Comparison of ENCODE assay signal across 9 mouse cellular contexts in genomic region chr8:10991323-10991722, GRCm38 (mm10). TPM values are rescaled to one million over a fixed set of nuclear protein-coding genes. Genes with fewer than 3 reads are reported as not detected.
DNase-seq lines count a peak whose midpoint lies in the region; ATAC-seq and TF ChIP-seq lines count a peak whose summit lies in the region.
"Had no signal": no experiment of that assay in that cellular context is flagged by ENCODE, and none has a peak within 500 bp of the region (broad histone marks: within the 10 kb centered on the region; RNA-seq: fewer than 3 reads in every experiment).

No protein-coding gene starts in this region.

- no peaks in the 10 kb centered on the region for H3K27me3 ChIP-seq in heart, embryonic 13.5 days (replicated peaks)
- no peaks in the 10 kb centered on the region for H3K27me3 ChIP-seq in embryonic facial prominence, embryonic 14.5 days (replicated peaks; ENCODE audit: control insufficient read depth, insufficient read depth, low read length)
- H3K27me3 ChIP-seq in hindbrain, postnatal 0 days (ENCODE audit: insufficient read depth, low read length) = no peaks in the 10 kb centered on the region
- H3K27me3 ChIP-seq in midbrain, embryonic 12.5 days = no peaks in the 10 kb centered on the region

- no peak for ATAC-seq in heart, embryonic 13.5 days (ENCODE audit: extremely low read depth, insufficient number of reproducible peaks, low FRiP score, low TSS enrichment)
- ATAC-seq in embryonic facial prominence, embryonic 14.5 days (ENCODE audit: low read depth) = no peak
- no peak for ATAC-seq in hindbrain, postnatal 0 days
- peak; percentile 24; the same call in 1 of the 2 replicates for ATAC-seq in midbrain, embryonic 12.5 days (ENCODE audit: low FRiP score, low read depth)
- no peak for ATAC-seq in monocyte, adult 5-6 weeks (replicated peaks; ENCODE audit: insufficient number of reproducible peaks, low FRiP score, low TSS enrichment, poor library complexity, severe bottlenecking)

- 79% methylated on average over 2 of the region's 2 CpGs for WGBS in heart, embryonic 13.5 days
- 65% methylated on average over 2 of the region's 2 CpGs for WGBS in embryonic facial prominence, embryonic 14.5 days
- 63% methylated on average over 2 of the region's 2 CpGs for WGBS in hindbrain, postnatal 0 days
- 34% methylated on average over 2 of the region's 2 CpGs for WGBS in midbrain, embryonic 12.5 days

- 0 out of 2 replicates have a peak overlapping the region, but pooled peaks have one; percentile 12 for H3K4me3 ChIP-seq in heart, embryonic 13.5 days
- H3K4me3 ChIP-seq in embryonic facial prominence, embryonic 14.5 days (ENCODE audit: low read depth, low read length) = no peak overlapping the region
- no peak overlapping the region for H3K4me3 ChIP-seq in hindbrain, postnatal 0 days (ENCODE audit: low read length)
- no peak overlapping the region for H3K4me3 ChIP-seq in midbrain, embryonic 12.5 days

- TF ChIP-seq CTCF in hindbrain, postnatal 0 days (IDR thresholded peaks at IDR 0.05; ENCODE audit: low read depth) = no peak

- peaks cover 23% of the 10 kb centered on the region for H3K36me3 ChIP-seq in heart, embryonic 13.5 days
- peaks cover 14% of the 10 kb centered on the region for H3K36me3 ChIP-seq in embryonic facial prominence, embryonic 14.5 days (ENCODE audit: control insufficient read depth, insufficient read depth, low read length)
- peaks cover 4% of the 10 kb centered on the region for H3K36me3 ChIP-seq in hindbrain, postnatal 0 days (ENCODE audit: insufficient read depth, low read length)
- H3K36me3 ChIP-seq in midbrain, embryonic 12.5 days = peaks cover 20% of the 10 kb centered on the region

- peaks cover 87% of the 10 kb centered on the region for H3K4me1 ChIP-seq in heart, embryonic 13.5 days
- H3K4me1 ChIP-seq in embryonic facial prominence, embryonic 14.5 days (ENCODE audit: control insufficient read depth, insufficient read depth, low read length) = peaks cover 17% of the 10 kb centered on the region
- peaks cover 12% of the 10 kb centered on the region for H3K4me1 ChIP-seq in hindbrain, postnatal 0 days (ENCODE audit: insufficient read depth, low read length)
- peaks cover 41% of the 10 kb centered on the region for H3K4me1 ChIP-seq in midbrain, embryonic 12.5 days

- H3K27ac ChIP-seq in heart, embryonic 13.5 days (replicated peaks) = peak overlapping the region; percentile 21; the same call in 1 of the 2 replicates
- H3K27ac ChIP-seq in embryonic facial prominence, embryonic 14.5 days (replicated peaks; ENCODE audit: low read depth, low read length) = peak overlapping the region; percentile 7; the same call in 1 of the 2 replicates
- H3K27ac ChIP-seq in hindbrain, postnatal 0 days = peak overlapping the region; percentile 51; the same call in 1 of the 2 replicates
- peak overlapping the region; percentile 64 for H3K27ac ChIP-seq in midbrain, embryonic 12.5 days (replicated peaks)

- peak overlapping the region; percentile 27 for H3K4me2 ChIP-seq in heart, embryonic 13.5 days
- no peak overlapping the region for H3K4me2 ChIP-seq in embryonic facial prominence, embryonic 14.5 days (ENCODE audit: low read depth, low read length)
- H3K4me2 ChIP-seq in hindbrain, postnatal 0 days (ENCODE audit: low read depth, low read length) = no peak overlapping the region
- 0 out of 2 replicates have a peak overlapping the region, but pooled peaks have one; percentile 1 for H3K4me2 ChIP-seq in midbrain, embryonic 12.5 days (replicated peaks)

- H3K9me3 ChIP-seq in heart, embryonic 13.5 days = no peaks in the 10 kb centered on the region
- H3K9me3 ChIP-seq in embryonic facial prominence, embryonic 14.5 days (ENCODE audit: control insufficient read depth, low read length) = no peaks in the 10 kb centered on the region
- H3K9me3 ChIP-seq in hindbrain, postnatal 0 days (ENCODE audit: low read length) = no peaks in the 10 kb centered on the region
- 0 out of 2 replicates have a peak, but pooled peaks cover 3% of the 10 kb centered on the region for H3K9me3 ChIP-seq in midbrain, embryonic 12.5 days

- peak overlapping the region; percentile 17; the same call in 1 of the 2 replicates for H3K9ac ChIP-seq in heart, embryonic 13.5 days
- H3K9ac ChIP-seq in embryonic facial prominence, embryonic 14.5 days (ENCODE audit: low read depth, low read length) = no peak overlapping the region
- no peak overlapping the region for H3K9ac ChIP-seq in hindbrain, postnatal 0 days (replicated peaks; ENCODE audit: low read length)
- no peak overlapping the region for H3K9ac ChIP-seq in midbrain, embryonic 12.5 days (replicated peaks)

- DNase-seq in heart, adult 9 months (ENCODE audit: low spot score in 2 of 2) = no peak
- no peak for DNase-seq in embryonic facial prominence, embryonic 14.5 days (ENCODE audit: low spot score)
- no peak for DNase-seq in hindbrain, postnatal 0 days (ENCODE audit: low spot score)
- DNase-seq in spleen, postnatal 4 days (ENCODE audit: low spot score in 2 of 2) = no peak
- no peak for DNase-seq in testis, postnatal 14 days (ENCODE audit: low spot score)
- DNase-seq: lung, postnatal 14 days had no signal

RNA-seq across cellular contexts. Expression of gene Irs2, which starts 16.9 kb away (rescaled TPM):
- 3.0 and 3.2 TPM in 2 replicates for polyA plus RNA-seq in heart, embryonic 13.5 days (2015; fragmentation: Nextera tagmentation; extraction: Ambion mirVana)
- 5.4 and 5.9 TPM in 2 replicates for polyA plus RNA-seq in embryonic facial prominence, embryonic 14.5 days (2014; fragmentation: Nextera tagmentation; extraction: Ambion mirVana)
- 42.4 and 53.2 TPM in 2 replicates for total RNA-seq in hindbrain, postnatal 0 days (2014; rRNA removed)
- 6.3 and 7.3 TPM in 2 replicates for polyA plus RNA-seq in hindbrain, postnatal 0 days (2015; fragmentation: Nextera tagmentation; extraction: Ambion mirVana)
- polyA plus RNA-seq in midbrain, embryonic 12.5 days (2016; fragmentation: Nextera tagmentation; extraction: Ambion mirVana) = 7.9 and 10.0 TPM in 2 replicates
- 31.1 to 35.4 TPM (median 33.2 TPM) in 3 replicates for total RNA-seq in monocyte, adult 5-6 weeks (2017)

Comparison
In these comparisons a context has a peak if more than half of its experiments do, and no peak if none do; other contexts are left out.
1. H3K27ac ChIP-seq: peak in every context shown above with its lines; median percentile 64 in midbrain, embryonic 12.5 days; 51 in hindbrain, postnatal 0 days; 21 in heart, embryonic 13.5 days; 7 in embryonic facial prominence, embryonic 14.5 days.
2. H3K4me2 ChIP-seq: peak in heart, embryonic 13.5 days (single experiment) and midbrain, embryonic 12.5 days (single experiment); none in embryonic facial prominence, embryonic 14.5 days (single experiment) and hindbrain, postnatal 0 days (single experiment).